Mouse (Mus musculus) ovary, postnatal 14 days (tissue): ENCODE data around the gene Rpsa.

Experiments used
- DNase-seq: peaks from one replicate; pipeline ENCODE4 v3.0.0; 2022; ENCODE audit warnings: low spot score

Rpsa gene

DNA sequence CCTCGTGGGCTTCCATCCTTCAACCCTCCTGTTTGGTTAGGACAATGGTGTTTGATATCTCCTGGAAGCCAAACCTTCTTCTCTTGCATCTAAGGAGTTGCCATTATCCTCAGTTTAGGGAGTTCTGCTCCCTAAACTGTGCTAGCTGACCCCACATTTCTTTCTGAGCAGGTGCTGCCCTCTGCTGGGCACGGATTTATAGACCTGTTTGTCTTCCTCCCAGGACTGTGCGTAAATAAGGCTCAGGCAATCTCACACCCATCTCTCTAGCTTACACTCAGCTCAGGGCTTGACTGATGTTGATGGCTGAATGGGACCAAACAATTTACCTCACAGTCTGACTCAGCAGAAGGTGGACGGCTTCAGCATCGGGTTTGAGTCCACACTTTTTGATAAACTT is 43.8 kb downstream of the Rpsa start:
- DNase-seq = peak; percentile 54

GRCm38 (mm10) chr9:120174436-120175137 is 47.1 kb downstream of the Rpsa start:
- no peak for DNase-seq

GRCm38 (mm10) chr9:120178813-120179212 is 51.3 kb downstream of the Rpsa start:
- no peak for DNase-seq
